Mouse (Mus musculus) heart, embryonic 12.5 days (tissue): ENCODE data around the gene Uhrf1. TPM values are rescaled to one million over a fixed set of nuclear protein-coding genes. Genes with fewer than 3 reads are reported as not detected.

Source experiments
- ATAC-seq: fragments of 200-750 bp; cut with Nextera tagmentation; 2 replicates; pipeline ENCODE4 v1.8.0; 2017; ENCODE audit warnings: moderate TSS enrichment, moderate library complexity; ENCODE audit not compliant: insufficient number of reproducible peaks, low FRiP score
- H3K27ac ChIP-seq: fragments of 300-500 bp; sonication (generic); 2 replicates; pipeline ENCODE4 v1.5.1; 2016; ENCODE audit warnings: mild to moderate bottlenecking, moderate library complexity; ENCODE audit not compliant: poor library complexity, severe bottlenecking
- H3K27me3 ChIP-seq: fragments of 300-500 bp; sonication (generic); replicated peaks from 2 replicates; pipeline ENCODE4 v1.6.1; 2016; ENCODE audit warnings: mild to moderate bottlenecking, moderate library complexity
- H3K36me3 ChIP-seq: fragments of 300-500 bp; sonication (generic); 2 replicates; pipeline ENCODE4 v1.6.1; 2016; ENCODE audit warnings: mild to moderate bottlenecking, moderate library complexity
- H3K4me1 ChIP-seq: fragments of 300-500 bp; sonication (generic); replicated peaks from 2 replicates; pipeline ENCODE4 v1.6.1; 2016; ENCODE audit warnings: mild to moderate bottlenecking
- H3K4me2 ChIP-seq: fragments of 300-500 bp; sonication (generic); 2 replicates; pipeline ENCODE4 v1.6.1; 2016; ENCODE audit warnings: mild to moderate bottlenecking, moderate library complexity
- H3K4me3 ChIP-seq: fragments of 300-500 bp; sonication (generic); 2 replicates; pipeline ENCODE4 v1.5.1; 2016; ENCODE audit warnings: mild to moderate bottlenecking
- H3K9ac ChIP-seq: fragments of 300-500 bp; sonication (generic); 2 replicates; pipeline ENCODE4 v1.6.1; 2016; ENCODE audit warnings: mild to moderate bottlenecking, moderate library complexity
- H3K9me3 ChIP-seq: fragments of 300-500 bp; sonication (generic); replicated peaks from 2 replicates; pipeline ENCODE4 v1.6.1; 2016; ENCODE audit warnings: mild to moderate bottlenecking, moderate library complexity
- WGBS: fragments of 180-500 bp; shearing (Covaris S2); methylation state at CpG from one replicate; pipeline ENCODE4 v1.1.7; 2016; 5-methylcytosine and 5-hydroxymethylcytosine counted together
- polyA plus RNA-seq: library from polyadenylated mRNA; unstranded; fragments of >200 nt; fragmentation: Nextera tagmentation; extraction: Ambion mirVana; gene quantifications from 2 replicates; pipeline ENCODE4 v1.2.1, GENCODE M21; 2016

Gene Uhrf1
- polyA plus RNA-seq, 1 experiment from 2014 or later: 88.4 TPM

GRCm38 (mm10) chr17:56289371-56290331 lies 13.5 kb upstream of the Uhrf1 start:
- ATAC-seq: peak; percentile 41
- WGBS: 1% methylated on average over 23 of the region's 23 CpGs
- H3K4me3 ChIP-seq: peak overlapping the region; percentile 68
- peak overlapping the region; percentile 78 for H3K9ac ChIP-seq
- H3K27me3 ChIP-seq: no peaks in the 10 kb centered on the region
- H3K36me3 ChIP-seq: peaks cover 25% of the 10 kb centered on the region
- H3K4me1 ChIP-seq: peaks cover 38% of the 10 kb centered on the region
- peak overlapping the region; percentile 80 for H3K4me2 ChIP-seq
- H3K27ac ChIP-seq: peak overlapping the region; percentile 94
- no peaks in the 10 kb centered on the region for H3K9me3 ChIP-seq

DNA sequence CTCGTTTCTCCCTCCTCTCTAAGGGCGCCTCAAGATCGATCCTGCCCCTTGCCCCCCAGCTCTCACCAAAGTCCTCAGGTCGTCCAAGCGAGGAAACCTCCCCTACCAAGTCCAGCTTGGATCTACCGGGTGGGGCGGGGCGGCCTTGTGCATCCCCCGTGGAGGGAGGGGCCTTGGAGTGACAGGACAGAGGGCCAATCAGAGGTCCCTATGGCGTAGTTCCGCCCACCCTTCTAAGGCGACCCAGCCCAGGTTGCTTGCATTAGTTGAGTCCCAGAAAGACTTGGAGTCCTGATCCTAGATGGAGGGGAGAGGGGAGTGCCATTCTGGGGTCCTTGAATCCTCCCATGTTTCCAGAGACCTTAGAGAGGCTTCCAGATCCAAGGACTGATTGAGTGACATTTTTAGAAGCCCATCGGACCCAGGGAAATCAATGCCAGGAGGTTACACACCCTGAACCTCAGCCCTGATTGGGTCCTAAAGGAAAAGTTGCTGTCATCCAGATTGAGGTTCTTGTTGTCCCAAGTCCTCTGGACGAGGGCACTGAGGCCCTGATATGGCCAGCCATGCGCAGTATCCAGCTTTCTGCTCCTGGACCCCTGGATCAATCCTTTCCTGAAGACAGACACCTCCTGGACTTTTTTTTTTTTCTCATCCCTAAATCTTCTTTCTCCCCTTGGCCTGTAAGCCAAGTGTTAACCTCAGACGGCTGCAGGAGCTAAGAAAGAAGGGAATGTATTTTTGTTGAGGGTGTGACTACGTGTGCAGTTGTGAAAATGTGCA lies 12.5 kb upstream of the Uhrf1 start:
- Histone ChIP-seq H3K9me3 (no peaks in the 10 kb centered on the region), H3K9ac (peak overlapping the region; percentile 78), H3K4me2 (peak overlapping the region; percentile 80), H3K27ac (peak overlapping the region; percentile 94), H3K36me3 (peaks cover 16% of the 10 kb centered on the region), H3K4me3 (peak overlapping the region; percentile 68), H3K4me1 (peaks cover 38% of the 10 kb centered on the region), H3K27me3 (no peaks in the 10 kb centered on the region)
- 3% methylated on average over 17 of the region's 17 CpGs for WGBS
- peak; percentile 93 for ATAC-seq

GRCm38 (mm10) chr17:56291171-56291511 lies 12.0 kb upstream of the Uhrf1 start:
- H3K4me1 ChIP-seq: peaks cover 38% of the 10 kb centered on the region
- H3K9ac ChIP-seq: peak overlapping the region; percentile 56; the same call in 1 of the 2 replicates
- H3K36me3 ChIP-seq: peaks cover 10% of the 10 kb centered on the region
- no peaks in the 10 kb centered on the region for H3K27me3 ChIP-seq
- H3K4me3 ChIP-seq: peak overlapping the region; percentile 68
- no peaks in the 10 kb centered on the region for H3K9me3 ChIP-seq
- H3K4me2 ChIP-seq: peak overlapping the region; percentile 80
- ATAC-seq: peak; percentile 85
- H3K27ac ChIP-seq: peak overlapping the region; percentile 94
- WGBS: under 1% methylated on average over 16 of the region's 16 CpGs

DNA sequence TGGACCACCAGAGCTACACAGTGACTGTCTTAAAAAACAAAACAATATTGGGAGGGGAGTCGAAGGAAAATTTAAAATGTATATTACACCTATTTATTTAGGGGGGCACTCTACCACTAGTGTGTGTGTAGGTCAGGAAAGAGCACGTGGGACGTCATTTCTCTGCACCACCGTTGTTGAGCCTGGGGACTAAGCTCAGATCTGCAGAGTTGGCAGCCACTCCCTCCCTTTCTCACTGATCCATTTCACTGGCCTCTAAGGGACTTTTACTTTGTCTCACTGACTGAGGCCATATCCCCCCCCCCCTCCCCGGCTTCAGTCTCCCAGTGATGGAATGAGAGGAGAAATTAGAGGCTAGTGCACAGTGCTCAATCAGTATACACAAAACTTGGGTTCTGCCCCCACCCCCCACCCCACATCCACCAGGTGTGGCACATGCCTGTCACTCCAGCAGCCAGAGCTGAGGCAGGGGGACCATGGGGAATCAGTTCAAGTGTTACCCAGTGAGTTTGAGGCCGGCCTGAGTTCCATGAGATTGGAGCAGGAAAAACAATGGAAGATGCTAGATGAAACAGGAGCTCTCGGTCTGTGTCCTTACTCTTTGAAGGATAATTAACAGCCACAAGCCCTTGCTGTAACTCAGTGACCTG lies 11.2 kb upstream of the Uhrf1 start:
- Histone ChIP-seq H3K9ac (no peak overlapping the region), H3K4me3 (no peak overlapping the region), H3K4me1 (peaks cover 36% of the 10 kb centered on the region), H3K9me3 (no peaks in the 10 kb centered on the region), H3K27me3 (no peaks in the 10 kb centered on the region), H3K27ac (peak overlapping the region; percentile 94; the same call in 1 of the 2 replicates), H3K36me3 (peaks cover 2% of the 10 kb centered on the region; the same call in 1 of the 2 replicates), H3K4me2 (peak overlapping the region; percentile 80)
- ATAC-seq: no peak
- WGBS: 77% methylated on average over 7 of the region's 7 CpGs

DNA sequence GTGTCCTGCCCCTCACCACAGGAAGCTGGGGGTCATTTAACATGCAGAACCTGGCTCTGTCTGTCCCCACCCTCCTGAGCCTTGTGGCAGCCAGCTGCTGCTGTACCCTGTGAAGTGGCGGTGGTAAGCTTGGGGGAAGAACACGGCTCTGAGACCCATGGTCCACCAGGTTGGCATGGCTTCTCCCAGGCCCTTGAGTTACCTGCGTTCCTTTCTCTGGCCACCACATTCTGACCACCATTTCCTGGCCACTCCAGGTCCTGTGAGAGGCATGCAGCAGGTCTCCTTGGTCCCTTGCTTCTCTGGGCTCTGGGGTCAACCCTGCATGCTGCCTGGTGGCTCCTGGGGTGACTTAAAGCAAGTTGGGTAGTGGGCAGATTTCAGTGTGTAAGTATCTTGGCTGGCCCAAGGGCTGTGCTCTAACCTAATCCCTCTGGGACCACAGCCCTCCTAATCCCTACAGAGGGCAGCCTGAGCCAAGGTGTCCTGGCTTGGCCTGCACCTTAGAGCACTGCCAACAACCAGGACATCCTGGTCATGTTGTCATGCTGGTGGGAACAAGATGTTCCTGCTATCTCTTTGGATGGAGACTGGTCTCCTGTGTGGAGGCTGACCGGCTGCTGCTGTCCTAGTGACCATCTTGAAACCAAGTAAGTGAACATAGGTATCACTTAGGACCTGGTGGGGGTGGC lies 10.4 kb upstream of the Uhrf1 start, which contains the start of gene Plin3:
Gene Plin3 (minus strand): TSS at position 343 of the 692 bp plus-strand sequence.
- ATAC-seq: no peak
- Histone ChIP-seq H3K4me2 (0 out of 2 replicates have a peak within 1 kb of the TSS, but pooled peaks have one; percentile 80), H3K9ac (no peak within 1 kb of the TSS)

GRCm38 (mm10) chr17:56293291-56293690 lies 9.8 kb upstream of the Uhrf1 start:
- Histone ChIP-seq H3K9me3 (no peaks in the 10 kb centered on the region), H3K27me3 (no peaks in the 10 kb centered on the region), H3K4me1 (peaks cover 24% of the 10 kb centered on the region), H3K9ac (no peak overlapping the region), H3K4me3 (no peak overlapping the region), H3K36me3 (no peaks in the 10 kb centered on the region), H3K27ac (no peak overlapping the region), H3K4me2 (no peak overlapping the region)
- ATAC-seq: no peak
- 78% methylated on average over 1 of the region's 1 CpGs for WGBS

More for the DNA sequence above, 10.4 kb upstream of the Uhrf1 start, which contains the start of gene Plin3:
- H3K9me3 ChIP-seq: no peaks in the 10 kb centered on the region
- peaks cover 30% of the 10 kb centered on the region for H3K4me1 ChIP-seq
- H3K27ac ChIP-seq: no peak within 1 kb of the TSS
- WGBS: 95% methylated on average over 4 of the region's 4 CpGs
- H3K27me3 ChIP-seq: no peaks in the 10 kb centered on the region
- no peak within 1 kb of the TSS for H3K4me3 ChIP-seq
- H3K36me3 ChIP-seq: no peaks in the 10 kb centered on the region

GRCm38 (mm10) chr17:56294241-56294640 lies 8.9 kb upstream of the Uhrf1 start:
- Histone ChIP-seq H3K4me1 (peaks cover 14% of the 10 kb centered on the region), H3K36me3 (no peaks in the 10 kb centered on the region), H3K27ac (no peak overlapping the region), H3K9me3 (no peaks in the 10 kb centered on the region), H3K9ac (no peak overlapping the region), H3K4me3 (no peak overlapping the region), H3K27me3 (no peaks in the 10 kb centered on the region), H3K4me2 (no peak overlapping the region)
- 88% methylated on average over 19 of the region's 19 CpGs for WGBS
- ATAC-seq: no peak

GRCm38 (mm10) chr17:56296201-56296600 lies 6.9 kb upstream of the Uhrf1 start:
- H3K27me3 ChIP-seq: no peaks in the 10 kb centered on the region
- H3K27ac ChIP-seq: no peak overlapping the region
- no peak for ATAC-seq
- WGBS: 55% methylated on average over 1 of the region's 1 CpGs
- H3K4me1 ChIP-seq: peaks cover 4% of the 10 kb centered on the region; the same call in 1 of the 2 replicates
- H3K36me3 ChIP-seq: no peaks in the 10 kb centered on the region
- H3K4me2 ChIP-seq: no peak overlapping the region
- no peaks in the 10 kb centered on the region for H3K9me3 ChIP-seq
- no peak overlapping the region for H3K9ac ChIP-seq
- H3K4me3 ChIP-seq: no peak overlapping the region

DNA sequence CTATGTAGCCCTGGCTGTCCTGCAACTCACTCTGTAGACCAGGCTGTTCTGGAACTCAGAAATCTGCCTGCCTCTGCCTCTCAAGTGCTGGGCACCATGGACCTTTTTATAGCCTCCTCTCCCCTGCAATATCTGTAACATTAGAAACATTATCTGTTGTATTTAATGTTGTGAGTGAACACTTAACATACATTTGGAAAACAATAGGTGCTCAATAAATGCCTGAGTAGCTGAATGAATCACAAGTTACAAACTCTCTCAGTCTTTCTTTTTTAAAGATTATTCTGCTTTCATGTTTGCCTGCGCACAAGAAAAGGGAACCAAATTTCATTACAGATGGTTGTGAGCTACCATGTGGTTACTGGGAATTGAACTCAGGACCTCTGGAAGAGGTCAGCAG lies 4.9 kb upstream of the Uhrf1 start:
- no peaks in the 10 kb centered on the region for H3K36me3 ChIP-seq
- ATAC-seq: no peak
- H3K27ac ChIP-seq: no peak overlapping the region
- no peak overlapping the region for H3K9ac ChIP-seq
- peaks cover 9% of the 10 kb centered on the region for H3K4me1 ChIP-seq
- no peak overlapping the region for H3K4me2 ChIP-seq
- no peaks in the 10 kb centered on the region for H3K9me3 ChIP-seq
- WGBS: 88% methylated on average over 1 of the region's 1 CpGs
- H3K27me3 ChIP-seq: no peaks in the 10 kb centered on the region
- H3K4me3 ChIP-seq: no peak overlapping the region

GRCm38 (mm10) chr17:56300186-56300585 lies 2.9 kb upstream of the Uhrf1 start, which contains the start of gene Arrdc5:
Gene Arrdc5 (minus strand): TSS chr17:56300286.
- Histone ChIP-seq H3K4me1 (peaks cover 17% of the 10 kb centered on the region), H3K27ac (no peak within 1 kb of the TSS), H3K36me3 (peaks cover under 1% of the 10 kb centered on the region; the same call in 1 of the 2 replicates), H3K9me3 (no peaks in the 10 kb centered on the region), H3K27me3 (no peaks in the 10 kb centered on the region), H3K4me3 (no peak within 1 kb of the TSS), H3K9ac (no peak within 1 kb of the TSS), H3K4me2 (no peak within 1 kb of the TSS)
- 80% methylated on average over 9 of the region's 9 CpGs for WGBS
- no peak for ATAC-seq
